Mouse (Mus musculus) MEL (cell line): ENCODE measurements around the gene Adcy3. TPM values are rescaled to one million over a fixed set of nuclear protein-coding genes. Genes with fewer than 3 reads are reported as not detected.

Experiments used
- DNase-seq: peaks from one replicate; pipeline ENCODE4 v3.0.0; 2011; ENCODE audit warnings: low read depth, low spot score
- H3K27ac ChIP-seq: 2 replicates; pipeline ENCODE4 v1.5.1; 2012; ENCODE audit warnings: low read depth, mild to moderate bottlenecking, control low read depth, low read length, moderate library complexity; ENCODE audit not compliant: control insufficient read depth
- H3K27me3 ChIP-seq, 2 experiments: fragments of 150-350 bp in 1 of 2; sonication (generic) in 1 of 2; 2 replicates each; pipeline ENCODE4 v1.6.1; 2012; ENCODE audit warnings: low read length in 2 of 2, mild to moderate bottlenecking in 2 of 2, improper control_type of control experiment in 1 of 2, moderate library complexity in 1 of 2; ENCODE audit not compliant: insufficient read depth in 2 of 2, control insufficient read depth in 1 of 2
- H3K36me3 ChIP-seq, 2 experiments: 2 replicates each; pipeline ENCODE4 v1.6.1; 2012 to 2014; ENCODE audit warnings: low read length in 2 of 2, improper control_type of control experiment in 1 of 2, inconsistent platforms in 1 of 2, mild to moderate bottlenecking in 1 of 2; ENCODE audit not compliant: insufficient read depth in 2 of 2, control insufficient read depth in 1 of 2
- H3K4me1 ChIP-seq, 2 experiments: fragments of 150-350 bp in 1 of 2; sonication (generic) in 1 of 2; 2 replicates each; pipeline ENCODE4 v1.6.1; 2012; ENCODE audit warnings: low read length in 2 of 2, improper control_type of control experiment in 1 of 2, mild to moderate bottlenecking in 1 of 2; ENCODE audit not compliant: insufficient read depth in 2 of 2, control insufficient read depth in 1 of 2
- H3K4me3 ChIP-seq, 2 experiments: fragments of 150-350 bp in 1 of 2; sonication (generic) in 1 of 2; 2 replicates each; pipeline ENCODE4 v1.5.1; 2012; ENCODE audit warnings: low read depth in 2 of 2, low read length in 2 of 2, mild to moderate bottlenecking in 2 of 2, moderate library complexity in 2 of 2, control low read depth in 1 of 2, improper control_type of control experiment in 1 of 2; ENCODE audit not compliant: control insufficient read depth in 1 of 2, insufficient read depth in 1 of 2
- H3K79me2 ChIP-seq: 2 replicates; pipeline ENCODE4 v1.6.1; 2012; ENCODE audit warnings: mild to moderate bottlenecking, low read length, moderate library complexity; ENCODE audit not compliant: control insufficient read depth, poor library complexity, insufficient read depth
- H3K9ac ChIP-seq: 2 replicates; pipeline ENCODE4 v1.6.1; 2012; ENCODE audit warnings: low read depth, mild to moderate bottlenecking, control low read depth, low read length, moderate library complexity; ENCODE audit not compliant: control insufficient read depth, poor library complexity, severe bottlenecking
- H3K9me3 ChIP-seq: fragments of 150-350 bp; sonication (generic); replicated peaks from 2 replicates; pipeline ENCODE4 v1.6.1; 2012; ENCODE audit warnings: mild to moderate bottlenecking, low read length, improper control_type of control experiment, moderate library complexity; ENCODE audit not compliant: insufficient read depth
- BHLHE40 ChIP-seq: IDR thresholded peaks from 2 replicates; pipeline ENCODE4 v1.6.1; 2012; ENCODE audit warnings: low read depth, mild to moderate bottlenecking, inconsistent platforms, low read length, improper control_type of control experiment, borderline replicate concordance
- CHD2 ChIP-seq: IDR thresholded peaks from 2 replicates; pipeline ENCODE4 v1.6.1; 2011; ENCODE audit warnings: low read length, improper control_type of control experiment
- CTCF ChIP-seq, 3 experiments: IDR thresholded peaks in 2 of 3; conservative IDR thresholded peaks in 1 of 3; 2 replicates each; pipeline ENCODE4 v1.5.1; 2011 to 2012; ENCODE audit warnings: low read length in 3 of 3, low read depth in 2 of 3, mild to moderate bottlenecking in 2 of 3, improper control_type of control experiment in 1 of 3, inconsistent platforms in 1 of 3, mixed read lengths in 1 of 3, moderate library complexity in 1 of 3; ENCODE audit not compliant: control insufficient read depth in 1 of 3, insufficient read depth in 1 of 3, poor library complexity in 1 of 3, severe bottlenecking in 1 of 3
- EP300 ChIP-seq, 2 experiments: IDR thresholded peaks; 2 replicates each; pipeline ENCODE4 v1.6.1; 2011; ENCODE audit warnings: improper control_type of control experiment in 2 of 2, low read length in 2 of 2, low read depth in 1 of 2, mild to moderate bottlenecking in 1 of 2
- HCFC1 ChIP-seq: IDR thresholded peaks from 2 replicates; pipeline ENCODE4 v1.6.1; 2012; ENCODE audit warnings: low read depth, mild to moderate bottlenecking, inconsistent platforms, low read length, improper control_type of control experiment, moderate library complexity
- MAFK ChIP-seq: IDR thresholded peaks from 2 replicates; pipeline ENCODE4 v1.6.1; 2011; ENCODE audit warnings: low read depth, mild to moderate bottlenecking, low read length, improper control_type of control experiment, borderline replicate concordance
- MAX ChIP-seq: IDR thresholded peaks from 2 replicates; pipeline ENCODE4 v1.6.1; 2011; ENCODE audit warnings: low read length, improper control_type of control experiment
- MEF2A ChIP-seq: IDR thresholded peaks from 2 replicates; pipeline ENCODE4 v1.6.1; 2014; ENCODE audit warnings: low read depth, mild to moderate bottlenecking, inconsistent platforms, low read length, improper control_type of control experiment; ENCODE audit not compliant: poor library complexity, insufficient replicate concordance, severe bottlenecking; ENCODE audit errors: extremely low read depth
- POLR2A ChIP-seq, 2 experiments: IDR thresholded peaks; 2 replicates each; pipeline ENCODE4 v1.6.1; 2011 to 2012; ENCODE audit warnings: low read length in 2 of 2, mild to moderate bottlenecking in 2 of 2, control low read depth in 1 of 2, improper control_type of control experiment in 1 of 2, low read depth in 1 of 2, moderate library complexity in 1 of 2; ENCODE audit not compliant: control insufficient read depth in 1 of 2, insufficient read depth in 1 of 2, poor library complexity in 1 of 2
- RAD21 ChIP-seq: IDR thresholded peaks from 2 replicates; pipeline ENCODE4 v1.6.1; 2011; ENCODE audit warnings: mild to moderate bottlenecking, low read depth, low read length, improper control_type of control experiment
- SIN3A ChIP-seq: IDR thresholded peaks from 2 replicates; pipeline ENCODE4 v1.6.1; 2012; ENCODE audit warnings: low read length, improper control_type of control experiment, inconsistent platforms
- SMC3 ChIP-seq: IDR thresholded peaks from 2 replicates; pipeline ENCODE4 v1.6.1; 2011; ENCODE audit warnings: low read depth, low read length, improper control_type of control experiment
- UBTF ChIP-seq: IDR thresholded peaks from 2 replicates; pipeline ENCODE4 v1.6.1; 2012; ENCODE audit warnings: low read depth, mild to moderate bottlenecking, inconsistent platforms, low read length, improper control_type of control experiment, moderate library complexity, borderline replicate concordance; ENCODE audit not compliant: insufficient read depth
- USF1 ChIP-seq: IDR thresholded peaks from 2 replicates; pipeline ENCODE4 v1.6.1; 2014; ENCODE audit warnings: low read depth, mild to moderate bottlenecking, inconsistent platforms, low read length, improper control_type of control experiment, moderate library complexity
- USF2 ChIP-seq, 2 experiments: IDR thresholded peaks; 2 replicates each; pipeline ENCODE4 v1.6.1; 2011 to 2012; ENCODE audit warnings: improper control_type of control experiment in 2 of 2, low read length in 2 of 2, borderline replicate concordance in 1 of 2, inconsistent platforms in 1 of 2, low read depth in 1 of 2, mild to moderate bottlenecking in 1 of 2; ENCODE audit not compliant: insufficient read depth in 1 of 2
- ZC3H11A ChIP-seq: IDR thresholded peaks from 2 replicates; pipeline ENCODE4 v1.6.1; 2012; ENCODE audit warnings: low read depth, mild to moderate bottlenecking, inconsistent platforms, low read length, improper control_type of control experiment
- ZMIZ1 ChIP-seq: IDR thresholded peaks from 2 replicates; pipeline ENCODE4 v1.6.1; 2012; ENCODE audit warnings: low read depth, mild to moderate bottlenecking, inconsistent platforms, low read length, improper control_type of control experiment, moderate library complexity
- polyA plus RNA-seq, 2 experiments: library from polyadenylated mRNA; stranded (reverse) in 1 of 2; unstranded in 1 of 2; fragments of >175 nt in 1 of 2; fragments of >200 nt in 1 of 2; gene quantifications; 2 replicates each; pipeline versions ENCODE4 v1.2.1 to v1.2.4; 2012; ENCODE audit warnings: low replicate concordance in 2 of 2, low read depth in 1 of 2; ENCODE audit not compliant: insufficient read length in 2 of 2, insufficient read depth in 1 of 2, missing spikeins in 1 of 2
- total RNA-seq: library from RNA; depleted of rRNA; stranded (reverse); fragments of 300-350 nt; gene quantifications from 2 replicates; pipeline ENCODE4 v1.2.3, GENCODE M21; 2012

Adcy3 gene
- total and polyA plus RNA-seq, 3 experiments: 0.19 to 3.0 TPM; not detected in 1

DNA sequence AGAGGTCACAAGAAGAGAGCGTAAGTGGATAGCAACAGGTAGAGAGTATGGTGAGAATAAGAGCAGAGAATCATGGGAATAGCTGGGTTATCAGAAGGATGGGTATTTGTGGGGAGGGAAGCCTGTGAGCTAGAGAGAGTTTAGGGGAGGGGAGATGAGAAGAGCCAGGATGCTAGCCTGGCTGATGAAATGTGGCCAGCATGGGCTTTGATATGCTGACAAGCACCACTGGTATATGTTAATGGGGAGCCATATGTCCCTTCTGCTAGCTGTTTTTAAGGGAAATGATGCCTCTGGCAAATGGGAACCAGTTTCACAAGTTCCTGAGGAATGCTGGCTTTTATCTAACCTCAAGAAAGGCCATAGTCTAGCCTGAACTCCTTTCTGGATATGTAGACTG lies 36.2 kb downstream of the Adcy3 start:
- no peaks in the 10 kb centered on the region for H3K9me3 ChIP-seq
- TF ChIP-seq CTCF (IDR thresholded peaks at IDR 0.05 in 2 of 3, conservative IDR thresholded peaks at IDR 0.05 in 1 of 3; ENCODE audit: control insufficient read depth in 1 of 3, insufficient read depth in 1 of 3, low read depth in 2 of 3, low read length in 3 of 3, poor library complexity in 1 of 3, severe bottlenecking in 1 of 3): no peak
- no peak for TF ChIP-seq SIN3A
- H3K36me3 ChIP-seq: no peaks in the 10 kb centered on the region
- H3K79me2 ChIP-seq: no peaks in the 10 kb centered on the region
- H3K9ac ChIP-seq: no peak overlapping the region
- DNase-seq: no peak
- no peak overlapping the region for H3K4me3 ChIP-seq
- no peaks in the 10 kb centered on the region for H3K27me3 ChIP-seq
- no peak overlapping the region for H3K27ac ChIP-seq
- no peaks in the 10 kb centered on the region for H3K4me1 ChIP-seq

DNA sequence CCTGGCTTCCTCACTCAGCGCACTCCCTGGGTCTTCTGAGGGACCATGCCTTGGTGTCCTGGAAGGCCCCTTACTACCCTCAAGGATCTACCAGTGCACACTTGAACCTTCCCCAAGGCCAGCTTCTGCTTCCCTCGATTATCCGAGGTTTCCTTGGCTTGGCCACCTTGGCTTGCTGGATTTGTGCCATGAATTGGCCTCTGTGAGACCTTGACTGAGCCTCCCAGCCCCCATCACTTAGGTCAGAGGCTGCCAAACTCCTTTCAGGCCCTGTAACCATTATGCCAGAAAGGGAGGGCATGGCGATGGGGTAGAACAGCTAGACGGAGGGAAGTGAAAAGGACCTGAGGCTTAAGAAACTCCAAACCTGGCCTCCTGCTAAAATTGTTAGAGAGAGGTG lies 36.7 kb downstream of the Adcy3 start:
- no peaks in the 10 kb centered on the region for H3K9me3 ChIP-seq
- TF ChIP-seq SIN3A: no peak
- TF ChIP-seq BHLHE40: no peak
- TF ChIP-seq UBTF: no peak
- TF ChIP-seq SMC3: no peak
- H3K36me3 ChIP-seq: no peaks in the 10 kb centered on the region
- no peak overlapping the region for H3K4me3 ChIP-seq
- H3K79me2 ChIP-seq: no peaks in the 10 kb centered on the region
- H3K27me3 ChIP-seq: no peaks in the 10 kb centered on the region
- H3K27ac ChIP-seq: no peak overlapping the region
- H3K9ac ChIP-seq: no peak overlapping the region
- DNase-seq: no peak
- H3K4me1 ChIP-seq: no peaks in the 10 kb centered on the region

GRCm38 (mm10) chr12:4173108-4173790 lies 40.3 kb downstream of the Adcy3 start:
- Histone ChIP-seq H3K79me2 (no peaks in the 10 kb centered on the region), H3K27ac (no peak overlapping the region), H3K4me3 (no peak overlapping the region), H3K27me3 (no peaks in the 10 kb centered on the region), H3K36me3 (no peaks in the 10 kb centered on the region)
- TF ChIP-seq ZMIZ1: no peak
- TF ChIP-seq, all 39 proteins: peak for 0
- Histone ChIP-seq H3K9me3 (no peaks in the 10 kb centered on the region), H3K9ac (no peak overlapping the region), H3K4me1 (no peaks in the 10 kb centered on the region)
- no peak for DNase-seq

DNA sequence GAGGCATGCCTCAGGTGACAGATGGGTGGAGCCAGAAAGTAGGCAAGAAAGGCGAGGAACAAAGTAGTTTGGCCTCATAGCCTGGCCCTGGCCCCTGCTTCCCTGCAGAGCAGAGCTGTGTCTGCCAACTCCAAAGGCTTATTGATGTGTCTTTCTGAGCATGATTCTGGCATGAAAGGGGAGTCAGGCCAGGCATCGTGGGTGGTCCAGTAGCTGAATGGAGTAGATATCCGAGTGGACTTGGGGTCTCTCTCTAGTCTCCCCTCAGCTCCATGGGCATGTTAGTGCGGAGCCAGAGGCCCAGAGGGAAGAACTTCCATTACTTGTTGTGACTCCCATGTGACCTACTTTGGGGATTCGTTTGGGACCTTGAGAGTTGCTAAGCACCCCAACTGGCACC lies 45.9 kb downstream of the Adcy3 start:
- Histone ChIP-seq H3K36me3 (no peaks in the 10 kb centered on the region), H3K27ac (no peak overlapping the region), H3K79me2 (no peaks in the 10 kb centered on the region), H3K9ac (no peak overlapping the region), H3K9me3 (no peaks in the 10 kb centered on the region), H3K4me3 (no peak overlapping the region), H3K27me3 (no peaks in the 10 kb centered on the region), H3K4me1 (no peaks in the 10 kb centered on the region)
- TF ChIP-seq MEF2A (no peak), RAD21 (no peak), POLR2A (IDR thresholded peaks at IDR 0.05; ENCODE audit: control insufficient read depth in 1 of 2, insufficient read depth in 1 of 2, low read depth in 1 of 2, low read length in 2 of 2, poor library complexity in 1 of 2) (no peak), MAX (no peak), SIN3A (no peak), EP300 (IDR thresholded peaks at IDR 0.05; ENCODE audit: low read depth in 1 of 2, low read length in 2 of 2) (no peak), HCFC1 (no peak), USF1 (no peak), MAFK (no peak), USF2 (IDR thresholded peaks at IDR 0.05; ENCODE audit: borderline replicate concordance in 1 of 2, insufficient read depth in 1 of 2, low read depth in 1 of 2, low read length in 2 of 2) (no peak), ZMIZ1 (no peak), ZC3H11A (no peak), CHD2 (no peak)
- DNase-seq: no peak
